Mouse (Mus musculus): ENCODE measurements around the gene Olfr20.

Olfr20 gene

DNA sequence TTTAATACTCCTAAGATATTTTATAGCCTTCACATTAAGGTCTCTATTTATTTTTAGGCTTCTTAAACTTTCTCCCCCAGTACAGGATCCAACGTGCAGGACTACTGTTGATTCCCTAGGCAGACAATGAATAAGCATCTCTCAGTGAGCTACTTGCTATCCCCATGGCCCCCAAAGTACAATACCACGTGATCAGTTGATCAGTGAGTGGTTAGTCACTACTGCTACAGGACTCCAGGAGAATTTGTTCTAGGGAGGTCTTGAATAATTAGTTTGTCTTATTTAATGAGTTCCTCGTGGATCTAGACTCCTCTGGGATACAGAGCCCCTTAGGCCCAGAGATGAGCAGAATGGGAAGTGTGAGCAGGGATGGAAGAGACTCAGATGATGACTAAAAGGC, at the start of gene Olfr20:
Olfr20 (plus strand) TSS at position 301 of the 400 bp plus-strand sequence.
- DNase-seq (ENCODE audit: low read depth, low spot score): no peak

DNA sequence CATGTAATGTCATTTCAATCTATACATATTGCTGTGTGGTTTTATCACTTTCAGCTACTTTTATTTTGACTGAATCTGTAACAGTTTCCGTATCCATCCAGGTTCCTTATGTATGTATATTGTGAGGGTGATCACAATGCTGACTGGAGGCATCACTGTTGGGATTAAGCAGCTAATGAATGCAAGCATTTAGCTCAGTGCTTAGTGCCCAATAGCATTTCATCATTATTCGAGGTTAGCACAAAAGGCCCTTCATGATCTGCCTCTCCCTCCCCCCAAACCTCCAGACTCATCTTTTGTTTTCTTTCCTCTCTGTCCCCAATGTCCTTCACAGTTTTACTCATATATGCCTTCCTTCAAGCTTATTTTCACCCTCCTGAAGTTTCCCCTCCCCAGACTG, 47.5 kb upstream of the Olfr20 start:
- no peak for DNase-seq (ENCODE audit: low read depth, low spot score)

DNA sequence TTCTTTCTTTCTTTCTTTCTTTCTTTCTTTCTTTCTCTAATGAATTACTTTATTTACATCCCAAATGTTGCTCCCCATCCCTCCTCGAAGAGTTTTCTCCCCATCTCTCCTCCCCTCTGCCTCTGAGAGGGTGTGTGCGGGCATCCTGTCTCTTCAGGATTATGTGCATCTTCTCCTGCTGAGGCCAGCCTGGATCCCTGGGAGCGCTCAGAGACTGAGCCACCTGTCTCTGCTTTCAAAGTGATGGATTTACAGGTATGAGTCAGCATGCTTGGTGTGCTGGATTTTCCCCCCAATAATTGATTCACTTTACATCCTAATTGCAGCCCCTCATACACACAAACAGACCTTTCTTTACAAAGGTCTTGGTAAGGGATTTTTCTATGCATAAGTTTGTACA, 34.6 kb upstream of the Olfr20 start:
- peak; percentile 16 for DNase-seq (ENCODE audit: low read depth, low spot score)

DNA sequence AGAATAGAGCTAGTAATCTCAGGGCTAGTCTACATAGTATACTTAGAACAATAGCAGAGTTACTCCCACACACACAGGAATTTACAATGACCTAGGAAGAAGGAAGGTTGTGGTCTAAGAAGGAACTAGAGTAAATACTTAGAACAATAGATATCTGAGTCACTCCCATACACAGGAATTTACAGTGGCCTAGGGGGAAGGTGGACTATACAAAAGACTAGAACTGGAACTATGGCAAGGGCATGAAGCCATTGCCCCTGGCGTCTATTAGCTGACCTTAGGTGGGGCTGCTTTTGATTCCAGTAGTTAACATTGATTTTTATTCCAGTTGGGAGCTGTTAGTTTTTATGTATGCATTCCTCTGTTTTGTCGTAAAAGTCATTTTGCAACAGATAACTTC, 32.0 kb upstream of the Olfr20 start:
- DNase-seq (ENCODE audit: low read depth, low spot score): peak; percentile 94

DNA sequence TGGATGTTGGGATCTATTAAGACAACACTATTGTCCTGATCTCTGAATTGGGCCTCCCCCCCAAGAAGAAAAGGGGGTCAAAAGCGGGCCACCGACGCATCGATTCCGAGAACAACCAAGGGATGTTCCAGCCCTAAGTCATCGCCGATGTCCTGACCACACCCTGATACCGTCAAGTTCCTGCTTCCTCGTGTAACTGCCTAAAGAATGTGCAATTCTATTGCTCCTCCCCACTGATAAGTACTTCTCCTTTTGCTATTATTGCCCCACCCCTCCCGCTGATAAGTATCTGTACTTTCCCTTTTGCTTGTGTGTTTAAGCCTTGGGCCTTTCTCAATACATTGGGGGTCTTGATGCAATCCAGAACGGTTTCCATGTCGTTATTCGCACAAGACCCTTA, 29.5 kb upstream of the Olfr20 start:
- DNase-seq (ENCODE audit: low read depth, low spot score): peak; percentile 22

DNA sequence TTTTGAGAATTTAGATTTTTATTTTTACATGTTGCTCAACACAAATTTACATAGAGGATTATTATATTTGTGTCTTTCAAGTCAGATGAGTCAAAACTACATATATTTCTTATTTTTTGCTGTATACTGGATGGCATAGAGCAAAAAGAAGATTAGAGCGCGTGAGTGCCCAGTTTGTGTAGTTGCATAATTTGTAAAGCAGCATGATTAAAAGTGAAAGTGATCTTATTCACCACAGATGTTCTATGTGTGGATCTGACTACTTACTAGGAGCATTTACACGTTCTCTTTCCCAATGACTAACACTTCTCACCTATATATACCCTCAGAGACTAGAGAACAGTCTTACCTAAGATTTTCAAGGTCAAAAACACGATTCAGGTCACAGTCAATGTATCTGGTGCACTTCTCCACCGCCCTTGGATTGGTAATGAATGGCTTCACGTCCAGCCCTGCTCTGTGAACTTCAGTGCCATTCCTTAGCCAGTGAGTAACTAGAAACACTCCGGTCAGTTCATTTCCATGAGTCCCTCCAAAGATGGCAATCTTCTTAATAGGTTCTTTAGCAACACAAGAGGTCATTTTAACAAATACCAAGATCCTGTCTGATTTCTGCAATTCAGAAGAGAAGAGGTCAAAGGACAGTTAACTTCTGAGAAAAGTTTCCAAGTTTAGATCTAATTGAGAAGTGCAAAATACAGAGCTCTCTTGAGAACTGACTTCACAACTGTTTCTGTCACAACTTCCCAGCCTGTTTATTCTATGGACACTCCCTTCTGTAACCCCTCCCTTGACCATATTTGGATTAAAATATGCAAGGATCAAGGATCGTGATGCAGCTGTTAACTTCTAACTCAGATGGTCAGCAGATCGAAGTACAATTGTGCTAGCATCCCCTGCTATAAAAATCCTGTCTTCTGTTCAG, 26.4 kb upstream of the Olfr20 start:
- DNase-seq (ENCODE audit: low read depth, low spot score): peak; percentile 26

DNA sequence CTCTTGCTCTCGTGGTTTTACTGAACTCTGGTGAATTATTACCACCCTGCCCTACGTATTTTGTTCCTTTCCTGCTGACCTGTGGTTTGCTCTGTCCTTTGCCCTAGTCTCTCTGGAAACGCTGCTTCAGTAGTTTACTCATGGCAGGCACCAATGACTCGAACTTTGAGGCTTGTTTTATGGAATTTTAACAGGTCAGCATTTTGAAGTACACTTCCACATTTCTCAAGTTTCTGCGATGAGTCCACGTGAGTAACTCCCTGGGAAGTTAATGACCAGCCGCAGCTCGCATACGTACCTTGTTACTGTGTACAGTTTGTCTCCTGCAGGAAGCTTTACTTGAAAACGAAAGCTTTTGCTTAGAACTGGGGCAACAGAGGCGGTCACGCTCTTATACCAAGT, 24.1 kb upstream of the Olfr20 start:
- no peak for DNase-seq (ENCODE audit: low read depth, low spot score)

DNA sequence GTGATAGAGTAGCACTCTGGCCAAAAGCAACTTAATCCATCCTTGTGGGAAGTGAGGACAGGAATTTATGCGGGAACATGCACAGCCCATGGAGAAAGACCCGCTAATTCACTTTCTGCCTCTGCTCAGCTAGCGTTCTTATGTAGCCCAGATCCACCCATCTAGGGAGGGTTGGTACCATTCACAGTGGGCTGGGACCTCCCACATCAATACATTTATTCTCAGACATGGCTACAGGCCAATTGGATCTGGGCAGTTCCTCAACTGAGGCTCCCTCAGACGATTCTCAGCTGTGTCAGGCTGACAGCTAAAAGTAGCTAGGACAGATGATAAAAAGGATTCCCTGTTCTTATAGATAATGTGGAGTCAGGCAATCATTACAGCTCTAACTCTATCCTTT, 23.2 kb upstream of the Olfr20 start:
- no peak for DNase-seq (ENCODE audit: low read depth, low spot score)

DNA sequence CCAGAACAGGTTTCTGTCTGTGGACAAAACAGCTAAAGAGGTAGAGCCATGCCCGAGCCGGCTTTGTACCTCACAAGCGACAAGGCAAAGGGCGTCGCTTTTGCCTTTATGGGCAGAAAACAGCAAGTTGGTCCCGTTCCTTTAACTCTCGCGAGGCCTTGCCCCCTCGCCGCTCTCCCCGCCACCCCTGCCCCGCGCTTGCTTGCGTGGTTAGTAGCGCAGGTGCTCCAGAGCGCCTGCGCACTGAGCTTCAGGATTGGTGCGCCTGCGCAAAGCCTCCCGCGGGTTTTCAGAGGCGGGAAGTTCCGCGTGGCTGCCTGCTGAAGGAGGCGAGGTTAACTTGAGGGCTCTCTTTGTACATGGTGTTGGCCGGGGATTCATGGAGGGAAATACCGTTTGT, 21.1 kb upstream of the Olfr20 start, which contains the start of the genes Aspa, Gm49340 and Spata22:
Aspa (minus strand) TSS at position 155 of the 400 bp plus-strand sequence.
Gm49340 (plus strand) TSS at position 300 of the 400 bp plus-strand sequence.
Spata22 (plus strand) TSS at position 300 of the 400 bp plus-strand sequence.
- peak; percentile 93 for DNase-seq (ENCODE audit: low read depth, low spot score)

DNA sequence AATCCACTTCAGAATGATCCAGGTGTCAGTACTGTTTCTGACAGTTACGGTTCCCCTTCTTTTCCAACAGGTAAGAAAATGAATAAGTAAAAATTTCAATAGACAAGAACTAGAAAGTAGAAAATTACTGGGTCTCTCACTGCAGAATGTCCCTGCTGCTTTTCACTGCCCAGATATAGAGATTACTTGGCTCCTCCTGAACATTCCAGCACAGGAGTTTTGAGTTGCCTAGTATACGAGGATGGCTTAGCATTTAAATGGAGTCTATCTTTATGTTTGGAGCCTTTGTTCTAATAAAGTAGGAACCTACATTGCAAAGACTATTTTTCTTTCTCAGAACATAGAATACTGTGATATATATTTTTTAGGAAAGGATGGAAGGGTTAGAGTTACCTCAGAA, 17.2 kb upstream of the Olfr20 start:
- no peak for DNase-seq (ENCODE audit: low read depth, low spot score)

DNA sequence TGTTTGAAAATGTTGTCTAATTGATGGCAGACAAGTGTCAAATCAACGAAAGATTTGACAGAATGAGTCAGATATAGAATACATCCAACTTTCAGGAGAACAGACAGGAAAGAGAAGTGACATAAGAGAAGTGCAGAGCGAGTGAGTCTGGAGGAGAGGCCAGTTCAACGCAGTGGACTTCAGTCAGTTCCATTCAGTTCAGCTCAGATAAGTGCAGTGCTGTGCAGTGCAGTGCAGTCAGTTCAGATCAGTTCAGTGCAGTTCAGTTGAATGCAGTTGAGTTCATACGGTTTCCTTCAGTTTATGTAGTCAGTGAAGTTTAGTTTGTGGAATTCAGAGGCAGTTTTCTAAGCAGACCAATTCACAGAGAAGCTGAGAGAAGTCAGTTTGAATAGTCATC, 13.7 kb upstream of the Olfr20 start:
- no peak for DNase-seq (ENCODE audit: low read depth, low spot score)

DNA sequence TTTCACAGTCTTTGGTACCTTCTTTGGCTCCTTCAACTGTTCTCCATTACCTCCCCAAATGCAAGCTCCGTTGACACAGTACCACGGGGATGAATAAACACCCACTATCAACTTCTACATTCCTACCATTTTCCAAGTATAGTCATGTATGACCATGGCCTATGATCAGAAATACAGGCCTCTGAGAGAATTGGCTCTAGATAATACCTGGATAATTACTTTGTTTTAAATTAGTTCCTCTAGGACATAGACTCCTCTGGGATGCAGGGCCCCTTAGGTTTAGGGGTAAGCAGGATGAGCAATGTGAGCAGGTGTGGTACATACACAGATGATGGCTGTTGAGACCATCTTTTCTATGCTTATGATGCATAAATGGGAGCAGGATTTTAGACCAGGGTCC, 20.4 kb downstream of the Olfr20 start, which contains the start of gene Olfr376:
Olfr376 (plus strand) TSS at position 301 of the 400 bp plus-strand sequence.
- no peak for DNase-seq (ENCODE audit: low read depth, low spot score)

DNA sequence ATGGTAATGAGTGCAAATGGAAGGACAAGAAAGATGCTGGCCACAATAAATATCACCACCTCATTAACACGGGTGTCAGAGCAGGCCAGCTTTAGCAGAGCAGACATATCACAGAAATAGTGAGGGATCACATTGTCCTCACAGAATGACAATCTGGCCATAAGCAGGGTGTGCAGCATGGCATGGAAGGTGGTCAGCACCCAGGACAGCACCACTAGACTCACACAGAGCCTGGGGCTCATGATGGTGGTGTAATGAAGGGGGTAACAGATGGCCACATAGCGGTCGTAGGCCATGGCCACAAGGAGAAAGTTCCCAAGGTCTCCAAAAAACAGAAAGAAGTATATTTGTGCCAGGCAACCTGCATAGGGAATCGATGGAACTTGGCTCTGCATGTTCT, 44.8 kb downstream of the Olfr20 start:
- DNase-seq (ENCODE audit: low read depth, low spot score): peak; percentile 24

DNA sequence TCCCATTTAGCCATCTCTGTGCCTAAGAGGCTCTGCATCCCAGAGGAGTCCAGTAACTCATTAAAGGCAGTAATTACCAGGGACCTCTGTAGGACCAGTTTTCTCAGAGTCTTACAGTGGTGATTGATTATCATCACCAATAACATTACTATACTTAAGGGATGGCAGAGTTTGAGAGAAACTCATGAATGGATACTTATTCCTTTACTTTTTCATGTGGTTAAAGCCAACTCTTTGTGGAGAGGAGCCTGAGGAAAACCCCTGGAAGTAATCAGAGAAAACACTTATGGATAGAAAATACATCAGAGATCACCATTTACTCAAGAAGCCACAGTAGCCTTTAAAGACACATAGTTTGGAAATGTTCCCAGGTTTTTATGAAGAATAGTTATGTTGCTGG, 48.9 kb downstream of the Olfr20 start, which contains the start of gene Olfr1:
Olfr1 (minus strand) TSS at position 101 of the 400 bp plus-strand sequence.
- no peak for DNase-seq (ENCODE audit: low read depth, low spot score)
